Mouse (Mus musculus): ENCODE measurements around the gene Cfap54. TPM values are rescaled to one million over a fixed set of nuclear protein-coding genes. Genes with fewer than 3 reads are reported as not detected.

Gene Cfap54
- polyA plus RNA-seq, 1 experiment from 2014 or later, result not detected

DNA sequence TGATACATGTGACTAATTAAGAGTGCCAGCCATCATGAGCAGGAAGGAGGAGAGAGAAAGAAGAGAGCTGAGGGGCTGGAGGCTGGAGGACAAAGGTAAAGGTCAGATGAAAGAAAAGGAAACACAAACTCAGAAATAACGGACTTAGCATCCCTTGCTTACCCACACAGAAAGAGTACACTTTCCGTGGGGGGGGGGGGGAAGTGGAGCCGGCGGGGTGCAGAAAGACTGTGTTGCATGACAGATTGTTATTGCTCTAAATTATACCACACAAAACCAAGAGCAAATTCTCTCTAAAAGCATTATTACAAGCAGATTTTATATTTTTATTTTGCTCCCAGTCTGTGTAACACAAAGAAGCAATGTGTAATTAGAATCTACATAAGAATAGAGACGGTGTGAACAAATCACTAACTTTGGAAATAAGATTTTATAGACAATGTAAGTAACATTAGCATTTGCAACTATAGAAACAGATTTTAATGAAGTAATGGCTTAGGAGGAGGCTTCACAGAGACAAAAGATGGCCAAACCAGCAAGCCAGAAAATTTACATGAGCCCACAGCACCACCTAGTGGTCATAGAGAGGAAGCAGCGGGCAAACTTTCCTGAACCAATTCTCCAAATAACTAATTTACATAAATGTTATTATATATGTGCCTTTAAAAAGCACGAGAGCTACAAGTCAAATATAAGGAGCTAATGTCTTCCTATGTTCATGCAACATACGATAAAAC lies 67.2 kb downstream of the Cfap54 start:
- DNase-seq (ENCODE audit: low spot score), result peak; percentile 50
- no peak overlapping the region for H3K27ac ChIP-seq (replicated peaks)
- H3K4me2 ChIP-seq (replicated peaks; ENCODE audit: low read depth), result no peak overlapping the region
- H3K4me1 ChIP-seq (replicated peaks; ENCODE audit: control insufficient read depth, insufficient read depth), result no peaks in the 10 kb centered on the region
- ATAC-seq (ENCODE audit: low FRiP score, low TSS enrichment), result no peak
- 49% methylated on average over 8 of the region's 8 CpGs for WGBS
- peak; percentile 92 for TF ChIP-seq CTCF (IDR thresholded peaks at IDR 0.05; ENCODE audit: low read depth)
- TF ChIP-seq EP300 (optimal IDR thresholded peaks at IDR 0.05), result no peak
- H3K27me3 ChIP-seq (ENCODE audit: control insufficient read depth, insufficient read depth, low read length), result no peaks in the 10 kb centered on the region
- no peak overlapping the region for H3K9ac ChIP-seq (ENCODE audit: low read length)
- no peaks in the 10 kb centered on the region for H3K36me3 ChIP-seq (ENCODE audit: control insufficient read depth, insufficient read depth, low read length)
- no peaks in the 10 kb centered on the region for H3K9me3 ChIP-seq (ENCODE audit: control insufficient read depth, low read length)
- no peak overlapping the region for H3K4me3 ChIP-seq (ENCODE audit: low read depth, low read length)

DNA sequence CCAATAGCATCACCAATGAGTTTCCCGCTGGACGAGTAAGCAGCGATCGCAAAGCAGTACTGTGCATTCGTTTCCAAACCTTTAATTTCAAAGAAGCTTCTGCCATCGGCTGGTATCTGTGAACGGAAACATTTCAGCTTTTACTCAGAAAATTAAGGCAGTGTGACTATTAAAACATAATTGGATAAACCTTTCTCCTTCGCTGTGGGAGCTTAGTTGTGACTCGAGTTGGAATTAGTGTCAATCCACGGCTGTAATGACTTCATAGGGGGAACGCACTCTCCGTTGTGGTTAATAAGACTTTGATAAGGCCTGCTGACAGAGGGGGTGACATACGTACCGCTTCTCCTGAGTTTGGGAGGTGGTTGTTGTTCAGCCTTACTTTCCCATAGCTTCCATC lies 70.3 kb downstream of the Cfap54 start:
- no peak for TF ChIP-seq EP300 (optimal IDR thresholded peaks at IDR 0.05)
- no peak for TF ChIP-seq CTCF (IDR thresholded peaks at IDR 0.05; ENCODE audit: low read depth)
- 87% methylated on average over 14 of the region's 14 CpGs for WGBS
- no peak overlapping the region for H3K4me3 ChIP-seq (ENCODE audit: low read depth, low read length)
- no peak overlapping the region for H3K4me2 ChIP-seq (replicated peaks; ENCODE audit: low read depth)
- H3K4me1 ChIP-seq (replicated peaks; ENCODE audit: control insufficient read depth, insufficient read depth), result no peaks in the 10 kb centered on the region
- DNase-seq (ENCODE audit: low spot score), result no peak
- H3K27me3 ChIP-seq (ENCODE audit: control insufficient read depth, insufficient read depth, low read length), result no peaks in the 10 kb centered on the region
- H3K9me3 ChIP-seq (ENCODE audit: control insufficient read depth, low read length), result no peaks in the 10 kb centered on the region
- H3K27ac ChIP-seq (replicated peaks), result no peak overlapping the region
- no peak overlapping the region for H3K9ac ChIP-seq (ENCODE audit: low read length)
- no peaks in the 10 kb centered on the region for H3K36me3 ChIP-seq (ENCODE audit: control insufficient read depth, insufficient read depth, low read length)
- ATAC-seq (ENCODE audit: low FRiP score, low TSS enrichment), result no peak

DNA sequence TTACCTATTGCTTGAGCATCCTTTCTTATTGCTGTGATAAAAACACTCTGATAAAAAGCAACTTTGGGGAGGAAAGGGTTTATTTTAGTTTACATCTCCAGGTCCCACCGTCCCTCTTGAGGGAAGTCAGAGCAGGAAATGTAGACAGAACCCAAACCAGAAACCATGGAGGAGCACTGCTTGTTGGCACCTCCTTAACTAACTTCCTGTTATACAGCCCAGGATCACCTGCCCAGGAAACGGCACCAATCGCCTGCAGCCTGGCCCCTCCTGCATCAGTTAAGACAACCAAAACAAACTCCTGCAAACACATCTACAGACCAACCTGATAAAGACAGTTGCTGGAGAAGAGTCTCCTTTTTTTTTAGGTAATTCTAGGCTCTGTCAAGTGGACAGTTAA lies 74.4 kb downstream of the Cfap54 start:
- no peak for ATAC-seq (ENCODE audit: low FRiP score, low TSS enrichment)
- Histone ChIP-seq H3K4me1 (replicated peaks; ENCODE audit: control insufficient read depth, insufficient read depth) (no peaks in the 10 kb centered on the region), H3K9me3 (ENCODE audit: control insufficient read depth, low read length) (no peaks in the 10 kb centered on the region), H3K27me3 (ENCODE audit: control insufficient read depth, insufficient read depth, low read length) (no peaks in the 10 kb centered on the region), H3K4me3 (ENCODE audit: low read depth, low read length) (no peak overlapping the region), H3K4me2 (replicated peaks; ENCODE audit: low read depth) (no peak overlapping the region), H3K36me3 (ENCODE audit: control insufficient read depth, insufficient read depth, low read length) (no peaks in the 10 kb centered on the region), H3K9ac (ENCODE audit: low read length) (no peak overlapping the region), H3K27ac (replicated peaks) (no peak overlapping the region)
- no peak for DNase-seq (ENCODE audit: low spot score)
- 43% methylated on average over 3 of the region's 3 CpGs for WGBS
- TF ChIP-seq EP300 (optimal IDR thresholded peaks at IDR 0.05) (no peak), CTCF (IDR thresholded peaks at IDR 0.05; ENCODE audit: low read depth) (no peak)

DNA sequence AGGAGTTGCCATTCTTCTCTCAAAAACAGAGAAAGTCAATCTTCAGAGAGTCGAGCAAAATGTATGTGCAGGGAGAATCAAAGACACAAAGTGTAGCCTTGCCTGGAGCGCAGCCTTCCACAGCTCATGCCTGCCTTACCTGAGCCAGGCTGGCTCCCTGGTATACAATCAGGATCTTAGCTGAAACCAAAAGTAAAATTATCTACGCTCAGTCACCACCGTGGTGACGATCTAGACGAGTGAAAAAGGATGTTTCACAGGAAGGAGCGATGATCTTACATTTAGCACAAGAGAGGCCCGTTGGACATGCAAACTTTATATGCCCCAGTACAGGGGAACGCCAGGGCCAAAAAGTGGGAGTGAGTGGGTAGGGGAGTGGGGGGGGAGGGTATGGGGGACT lies 75.0 kb downstream of the Cfap54 start:
- H3K36me3 ChIP-seq (ENCODE audit: control insufficient read depth, insufficient read depth, low read length), result no peaks in the 10 kb centered on the region
- ATAC-seq (ENCODE audit: low FRiP score, low TSS enrichment), result no peak
- no peaks in the 10 kb centered on the region for H3K9me3 ChIP-seq (ENCODE audit: control insufficient read depth, low read length)
- TF ChIP-seq EP300 (optimal IDR thresholded peaks at IDR 0.05) (no peak), CTCF (IDR thresholded peaks at IDR 0.05; ENCODE audit: low read depth) (no peak)
- no peak overlapping the region for H3K4me3 ChIP-seq (ENCODE audit: low read depth, low read length)
- no peaks in the 10 kb centered on the region for H3K27me3 ChIP-seq (ENCODE audit: control insufficient read depth, insufficient read depth, low read length)
- no peak overlapping the region for H3K4me2 ChIP-seq (replicated peaks; ENCODE audit: low read depth)
- DNase-seq (ENCODE audit: low spot score), result no peak
- 86% methylated on average over 9 of the region's 9 CpGs for WGBS
- H3K27ac ChIP-seq (replicated peaks), result no peak overlapping the region
- H3K9ac ChIP-seq (ENCODE audit: low read length), result no peak overlapping the region
- no peaks in the 10 kb centered on the region for H3K4me1 ChIP-seq (replicated peaks; ENCODE audit: control insufficient read depth, insufficient read depth)

DNA sequence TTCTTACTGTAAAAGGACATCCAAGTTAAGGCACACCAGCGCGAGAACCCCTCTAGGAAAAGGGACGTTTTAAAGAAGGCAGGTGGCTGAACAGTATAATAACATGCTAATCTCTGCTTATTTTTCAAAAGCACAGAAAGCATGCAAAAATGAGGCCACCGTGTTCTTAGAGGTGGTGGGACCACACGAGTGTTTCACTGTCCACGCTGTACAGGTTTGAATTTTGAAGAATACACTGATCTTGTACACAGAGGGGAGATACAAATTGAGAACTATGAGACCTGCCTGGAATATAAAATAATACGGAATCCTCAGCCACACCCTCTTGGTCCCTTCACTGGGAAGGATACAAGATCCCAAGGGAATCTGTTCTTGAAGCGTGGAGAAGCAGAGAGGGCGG lies 82.9 kb downstream of the Cfap54 start:
- no peak overlapping the region for H3K4me2 ChIP-seq (replicated peaks; ENCODE audit: low read depth)
- H3K4me3 ChIP-seq (ENCODE audit: low read depth, low read length), result no peak overlapping the region
- no peak overlapping the region for H3K27ac ChIP-seq (replicated peaks)
- ATAC-seq (ENCODE audit: low FRiP score, low TSS enrichment) (no peak), DNase-seq (ENCODE audit: low spot score) (no peak)
- no peak for TF ChIP-seq CTCF (IDR thresholded peaks at IDR 0.05; ENCODE audit: low read depth)
- TF ChIP-seq EP300 (optimal IDR thresholded peaks at IDR 0.05), result no peak
- H3K27me3 ChIP-seq (ENCODE audit: control insufficient read depth, insufficient read depth, low read length), result no peaks in the 10 kb centered on the region
- H3K9ac ChIP-seq (ENCODE audit: low read length), result no peak overlapping the region
- H3K9me3 ChIP-seq (ENCODE audit: control insufficient read depth, low read length), result no peaks in the 10 kb centered on the region
- 77% methylated on average over 9 of the region's 9 CpGs for WGBS
- no peaks in the 10 kb centered on the region for H3K36me3 ChIP-seq (ENCODE audit: control insufficient read depth, insufficient read depth, low read length)
- no peaks in the 10 kb centered on the region for H3K4me1 ChIP-seq (replicated peaks; ENCODE audit: control insufficient read depth, insufficient read depth)

DNA sequence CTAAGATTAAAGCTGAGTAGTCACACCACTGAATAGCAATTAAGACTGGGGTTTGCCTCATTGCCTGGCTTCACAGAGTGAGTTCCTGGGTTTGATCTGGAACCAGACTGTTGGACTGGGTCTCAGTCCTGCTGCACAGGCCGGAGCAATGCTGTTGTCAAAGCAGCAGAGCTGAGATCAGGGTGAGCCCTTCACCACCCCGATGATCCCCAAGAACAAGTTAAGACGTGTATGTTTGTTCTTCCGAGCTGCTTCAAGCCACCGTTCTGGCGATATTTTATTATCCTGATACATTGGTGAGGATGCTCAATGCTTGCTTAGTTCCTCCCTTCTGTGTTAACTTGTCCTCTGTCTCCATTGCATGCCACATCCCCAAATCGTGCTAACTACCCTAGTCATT lies 86.2 kb downstream of the Cfap54 start:
- H3K4me2 ChIP-seq (replicated peaks; ENCODE audit: low read depth), result no peak overlapping the region
- H3K36me3 ChIP-seq (ENCODE audit: control insufficient read depth, insufficient read depth, low read length), result no peaks in the 10 kb centered on the region
- H3K9me3 ChIP-seq (ENCODE audit: control insufficient read depth, low read length), result no peaks in the 10 kb centered on the region
- no peaks in the 10 kb centered on the region for H3K4me1 ChIP-seq (replicated peaks; ENCODE audit: control insufficient read depth, insufficient read depth)
- no peak overlapping the region for H3K4me3 ChIP-seq (ENCODE audit: low read depth, low read length)
- no peak for ATAC-seq (ENCODE audit: low FRiP score, low TSS enrichment)
- H3K9ac ChIP-seq (ENCODE audit: low read length), result no peak overlapping the region
- WGBS, result 80% methylated on average over 7 of the region's 7 CpGs
- TF ChIP-seq CTCF (IDR thresholded peaks at IDR 0.05; ENCODE audit: low read depth) (no peak), EP300 (optimal IDR thresholded peaks at IDR 0.05) (no peak)
- no peak for DNase-seq (ENCODE audit: low spot score)
- no peak overlapping the region for H3K27ac ChIP-seq (replicated peaks)
- H3K27me3 ChIP-seq (ENCODE audit: control insufficient read depth, insufficient read depth, low read length), result no peaks in the 10 kb centered on the region

Measured in stomach, postnatal 0 days (tissue).